Mouse (Mus musculus): ENCODE data around the gene BC061212. TPM values are rescaled to one million over a fixed set of nuclear protein-coding genes. Genes with fewer than 3 reads are reported as not detected.
"Not testable (repeated sequence)": the region's sequence is repeated elsewhere in the genome, so short reads cannot be mapped to it uniquely, and the experiment has no call there.

The BC061212 gene
- not detected in 2 replicates for polyA plus RNA-seq (2015; fragmentation: Nextera tagmentation; extraction: Ambion mirVana)

DNA sequence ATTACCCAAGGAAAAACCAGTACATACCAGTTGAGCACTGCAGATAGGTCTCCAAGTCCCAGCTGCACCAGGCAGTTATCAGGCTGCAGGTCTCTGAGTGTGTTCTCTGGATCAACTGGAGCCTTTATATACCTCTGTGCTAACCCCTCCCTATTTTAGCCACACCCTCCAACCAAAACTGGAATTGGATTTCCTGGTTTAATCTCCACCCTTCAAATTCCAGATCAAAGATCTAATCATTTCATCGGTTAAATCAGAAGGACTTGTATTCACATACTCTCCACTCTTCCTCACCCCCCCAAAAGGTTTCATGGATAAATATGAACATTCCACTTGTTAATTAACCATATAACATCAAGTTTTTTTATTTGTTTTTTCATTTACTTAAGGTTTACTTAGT lies at the start of gene BC061212:
Gene BC061212 (minus strand): TSS at position 101 of the 400 bp plus-strand sequence.
- H3K4me3 ChIP-seq (replicated peaks); H3K27ac ChIP-seq (replicated peaks); H3K4me1 ChIP-seq; H3K9me3 ChIP-seq (replicated peaks); H3K9ac ChIP-seq (replicated peaks); ATAC-seq (ENCODE audit: low FRiP score); H3K27me3 ChIP-seq (replicated peaks); H3K4me2 ChIP-seq; H3K36me3 ChIP-seq: not testable (repeated sequence)
- no CpG with 5 or more reads among the region's 1 CpGs for WGBS

DNA sequence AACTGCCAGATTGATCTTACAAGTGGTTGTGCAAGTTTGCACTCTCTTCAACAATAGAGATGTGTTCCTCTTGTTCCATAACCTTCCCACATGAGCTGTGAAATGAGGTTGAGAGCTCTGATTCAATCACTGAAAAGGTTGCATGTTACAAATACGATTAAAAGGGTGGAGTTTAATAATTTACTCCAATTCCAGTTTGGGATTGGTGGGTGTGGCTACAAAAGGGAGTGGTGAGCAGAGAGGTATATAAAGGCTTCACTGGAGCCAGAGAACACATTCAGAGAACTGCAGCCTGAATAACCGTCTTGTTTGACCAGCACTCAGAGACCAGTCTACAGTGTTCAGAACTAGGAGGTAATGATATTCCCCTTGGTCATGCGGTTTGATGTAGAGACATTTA lies 5.7 kb upstream of the BC061212 start, which contains the start of gene Gm6351:
Gene Gm6351 (plus strand): TSS at position 301 of the 400 bp plus-strand sequence.
- not testable (repeated sequence) for H3K4me1 ChIP-seq; H3K36me3 ChIP-seq; H3K9ac ChIP-seq (replicated peaks); H3K27me3 ChIP-seq (replicated peaks); H3K4me3 ChIP-seq (replicated peaks); ATAC-seq (ENCODE audit: low FRiP score); H3K27ac ChIP-seq (replicated peaks); H3K9me3 ChIP-seq (replicated peaks); H3K4me2 ChIP-seq
- no CpG with 5 or more reads among the region's 3 CpGs for WGBS

Other genes starting within 250 kb of the BC061212 start
- not detected in 2 replicates for gene Gm7792, start 226.8 kb downstream of the BC061212 start, polyA plus RNA-seq (2015; fragmentation: Nextera tagmentation; extraction: Ambion mirVana)
- gene Gm16429, start 141.5 kb downstream of the BC061212 start, polyA plus RNA-seq (2015; fragmentation: Nextera tagmentation; extraction: Ambion mirVana), result not detected in 2 replicates
- not detected in 2 replicates for gene Gm6351, start 5.8 kb upstream of the BC061212 start, polyA plus RNA-seq (2015; fragmentation: Nextera tagmentation; extraction: Ambion mirVana)
- gene Gm3106, start 147.5 kb upstream of the BC061212 start, polyA plus RNA-seq (2015; fragmentation: Nextera tagmentation; extraction: Ambion mirVana), result not detected in 2 replicates
- gene A430089I19Rik, start 236.3 kb upstream of the BC061212 start, polyA plus RNA-seq (2015; fragmentation: Nextera tagmentation; extraction: Ambion mirVana), result not detected in 2 replicates
- not detected in 2 replicates for gene Gm6502, start 243.9 kb upstream of the BC061212 start, polyA plus RNA-seq (2015; fragmentation: Nextera tagmentation; extraction: Ambion mirVana)